Mouse (Mus musculus) G1E (cell line): Measurements from ENCODE around the gene Shld2.

Experiments
- CTCF ChIP-seq: IDR thresholded peaks from 2 replicates; pipeline ENCODE4 v1.5.1; 2012; ENCODE audit warnings: low read depth, low read length, inconsistent platforms, mixed read lengths
- GATA1 ChIP-seq: IDR thresholded peaks from 2 replicates; pipeline ENCODE4 v1.6.1; 2012; ENCODE audit warnings: borderline replicate concordance, low read length, inconsistent platforms, mixed read lengths
- TAL1 ChIP-seq: conservative IDR thresholded peaks from 2 replicates; pipeline ENCODE4 v1.6.1; 2012; ENCODE audit warnings: low read depth, low read length, inconsistent platforms, mixed read lengths

- no peak for TF ChIP-seq GATA1
- TF ChIP-seq CTCF: no peak
- no peak for TF ChIP-seq TAL1
Observed at GRCm38 (mm10) chr14:34288396-34288795, 21.9 kb downstream of the Shld2 start.
